In the genomic region with DNA sequence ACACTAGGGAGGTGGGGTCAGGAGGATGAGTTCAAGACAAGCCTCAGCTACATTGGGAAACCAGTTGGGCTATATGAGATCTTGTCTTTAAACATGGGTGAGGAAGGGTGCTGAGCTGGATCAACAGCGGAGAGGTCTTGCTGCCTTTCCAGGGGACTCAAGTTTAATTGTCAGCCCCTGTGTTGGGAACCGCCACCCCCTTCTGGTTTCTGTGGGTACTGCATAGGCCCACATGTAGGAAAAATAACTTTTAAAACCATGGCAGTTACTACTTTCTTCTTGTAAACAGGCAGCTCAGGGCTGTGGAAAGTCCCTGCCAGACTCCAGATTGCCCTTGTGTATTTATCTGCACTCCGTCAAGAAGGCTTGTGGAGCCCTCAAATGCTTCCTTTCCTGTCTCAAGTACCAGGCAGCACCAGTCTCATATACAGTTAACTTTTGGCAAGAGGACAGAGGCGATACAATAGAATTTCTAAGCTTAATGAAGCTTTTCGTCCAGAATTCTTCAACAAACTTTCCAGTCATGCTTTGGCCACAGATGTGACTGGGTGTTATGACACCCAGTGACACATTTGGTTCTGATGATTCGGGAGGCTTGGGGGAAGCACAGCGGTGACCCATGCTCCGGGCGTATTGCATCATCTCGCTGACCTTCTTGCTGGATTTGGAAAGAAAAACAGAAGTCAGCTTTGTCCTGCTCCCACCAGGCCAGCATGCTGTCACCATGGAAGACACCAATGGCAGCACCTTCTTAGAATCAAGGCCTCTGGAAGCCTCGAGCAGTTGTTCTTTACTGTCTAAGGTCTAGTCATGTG, we compare ENCODE assay signal across 9 mouse cellular contexts. TPM values are rescaled to one million over a fixed set of nuclear protein-coding genes. Genes with fewer than 3 reads are reported as not detected.
DNase-seq lines count a peak whose midpoint lies in the region; ATAC-seq and TF ChIP-seq lines count a peak whose summit lies in the region.
"Had no signal": no experiment of that assay in that cellular context is flagged by ENCODE, and none has a peak within 500 bp of the region (broad histone marks: within the 10 kb centered on the region; RNA-seq: fewer than 3 reads in every experiment).

No protein-coding gene starts in this region.

- no peak for ATAC-seq in hindbrain, embryonic 12.5 days (ENCODE audit: low FRiP score)
- no peak for ATAC-seq in embryonic facial prominence, embryonic 14.5 days (ENCODE audit: low read depth)
- ATAC-seq in inflammation-experienced regulatory T-cells, adult 6 months: peak; percentile 52
- ATAC-seq in stomach, postnatal 0 days (ENCODE audit: low FRiP score, low TSS enrichment): peak; percentile 62; the same call in 1 of the 2 replicates

- TF ChIP-seq CTCF in stomach, postnatal 0 days (IDR thresholded peaks at IDR 0.05; ENCODE audit: low read depth): peak; percentile 87

- no peak overlapping the region for H3K4me3 ChIP-seq in hindbrain, embryonic 10.5 days
- H3K4me3 ChIP-seq in hindbrain, embryonic 12.5 days: no peak overlapping the region
- no peak overlapping the region for H3K4me3 ChIP-seq in embryonic facial prominence, embryonic 14.5 days (ENCODE audit: low read depth, low read length)
- no peak overlapping the region for H3K4me3 ChIP-seq in stomach, postnatal 0 days (ENCODE audit: low read depth, low read length)
- H3K4me3 ChIP-seq: embryonic facial prominence, embryonic 15.5 days had no signal

- no peaks in the 10 kb centered on the region for H3K36me3 ChIP-seq in hindbrain, embryonic 10.5 days
- no peaks in the 10 kb centered on the region for H3K36me3 ChIP-seq in hindbrain, embryonic 12.5 days
- H3K36me3 ChIP-seq in embryonic facial prominence, embryonic 14.5 days (ENCODE audit: control insufficient read depth, insufficient read depth, low read length): no peaks in the 10 kb centered on the region
- H3K36me3 ChIP-seq in stomach, postnatal 0 days (ENCODE audit: control insufficient read depth, insufficient read depth, low read length): no peaks in the 10 kb centered on the region
- H3K36me3 ChIP-seq: embryonic facial prominence, embryonic 15.5 days had no signal

- H3K9me3 ChIP-seq in hindbrain, embryonic 10.5 days: no peaks in the 10 kb centered on the region
- no peaks in the 10 kb centered on the region for H3K9me3 ChIP-seq in hindbrain, embryonic 12.5 days (replicated peaks)
- no peaks in the 10 kb centered on the region for H3K9me3 ChIP-seq in embryonic facial prominence, embryonic 14.5 days (ENCODE audit: control insufficient read depth, low read length)
- H3K9me3 ChIP-seq in stomach, postnatal 0 days (ENCODE audit: control insufficient read depth, low read length): no peaks in the 10 kb centered on the region
- H3K9me3 ChIP-seq: embryonic facial prominence, embryonic 15.5 days had no signal

- DNase-seq in hindbrain, embryonic 10.5 days (ENCODE audit: low spot score): peak; percentile 53
- DNase-seq in adrenal gland, adult (ENCODE audit: inconsistent age in 2 of 2, low spot score in 1 of 2): peak; percentile 68 to 93
- peak; percentile 17 for DNase-seq in embryonic facial prominence, embryonic 14.5 days (ENCODE audit: low spot score)
- DNase-seq in left cerebral cortex, postnatal 36 days (ENCODE audit: low spot score in 2 of 2): peak; percentile 29 to 43
- DNase-seq in mesoderm, embryonic 11.5 days (ENCODE audit: low read depth, low spot score): peak; percentile 43
- DNase-seq in stomach, postnatal 0 days (ENCODE audit: low spot score): peak; percentile 73

- no peak for TF ChIP-seq EP300 in stomach, postnatal 0 days (optimal IDR thresholded peaks at IDR 0.05)

- H3K27me3 ChIP-seq in hindbrain, embryonic 10.5 days (ENCODE audit: insufficient read depth, poor library complexity, severe bottlenecking): 0 out of 2 replicates have a peak, but pooled peaks cover 3% of the 10 kb centered on the region
- 0 out of 2 replicates have a peak, but pooled peaks cover 3% of the 10 kb centered on the region for H3K27me3 ChIP-seq in hindbrain, embryonic 12.5 days
- H3K27me3 ChIP-seq in embryonic facial prominence, embryonic 14.5 days (replicated peaks; ENCODE audit: control insufficient read depth, insufficient read depth, low read length): no peaks in the 10 kb centered on the region
- no peaks in the 10 kb centered on the region for H3K27me3 ChIP-seq in stomach, postnatal 0 days (ENCODE audit: control insufficient read depth, insufficient read depth, low read length)
- H3K27me3 ChIP-seq: embryonic facial prominence, embryonic 15.5 days had no signal

- intact Hi-C loops in left cerebral cortex, postnatal 36 days (cut with DNase I): loop anchor here (2.0 kb wide), 1 partner anchor 63 kb away; no protein-coding TSS in a partner anchor

- H3K4me1 ChIP-seq in hindbrain, embryonic 10.5 days (replicated peaks): no peaks in the 10 kb centered on the region
- no peaks in the 10 kb centered on the region for H3K4me1 ChIP-seq in hindbrain, embryonic 12.5 days
- H3K4me1 ChIP-seq in embryonic facial prominence, embryonic 14.5 days (ENCODE audit: control insufficient read depth, insufficient read depth, low read length): no peaks in the 10 kb centered on the region
- 0 out of 2 replicates have a peak, but pooled peaks cover 4% of the 10 kb centered on the region for H3K4me1 ChIP-seq in stomach, postnatal 0 days (replicated peaks; ENCODE audit: control insufficient read depth, insufficient read depth)
- H3K4me1 ChIP-seq: embryonic facial prominence, embryonic 15.5 days had no signal

- WGBS in hindbrain, embryonic 10.5 days: 69% methylated on average over 11 of the region's 11 CpGs
- 68% methylated on average over 11 of the region's 11 CpGs for WGBS in hindbrain, embryonic 12.5 days
- WGBS in embryonic facial prominence, embryonic 14.5 days: 61% methylated on average over 11 of the region's 11 CpGs
- 51% methylated on average over 11 of the region's 11 CpGs for WGBS in stomach, postnatal 0 days

- no peak overlapping the region for H3K9ac ChIP-seq in hindbrain, embryonic 12.5 days
- no peak overlapping the region for H3K9ac ChIP-seq in embryonic facial prominence, embryonic 14.5 days (ENCODE audit: low read depth, low read length)
- no peak overlapping the region for H3K9ac ChIP-seq in stomach, postnatal 0 days (ENCODE audit: low read length)
- H3K9ac ChIP-seq: embryonic facial prominence, embryonic 15.5 days had no signal

- H3K27ac ChIP-seq in hindbrain, embryonic 10.5 days: no peak overlapping the region
- no peak overlapping the region for H3K27ac ChIP-seq in hindbrain, embryonic 12.5 days
- H3K27ac ChIP-seq in embryonic facial prominence, embryonic 14.5 days (replicated peaks; ENCODE audit: low read depth, low read length): no peak overlapping the region
- peak overlapping the region; percentile 41; the same call in 1 of the 2 replicates for H3K27ac ChIP-seq in stomach, postnatal 0 days (replicated peaks)
- H3K27ac ChIP-seq: embryonic facial prominence, embryonic 15.5 days had no signal

- H3K4me2 ChIP-seq in hindbrain, embryonic 12.5 days (replicated peaks): no peak overlapping the region
- no peak overlapping the region for H3K4me2 ChIP-seq in embryonic facial prominence, embryonic 14.5 days (ENCODE audit: low read depth, low read length)
- H3K4me2 ChIP-seq in stomach, postnatal 0 days (replicated peaks; ENCODE audit: low read depth): no peak overlapping the region
- H3K4me2 ChIP-seq: embryonic facial prominence, embryonic 15.5 days had no signal

RNA-seq across cellular contexts. Expression of a gene that starts 1.0 kb away (rescaled TPM):
- polyA plus RNA-seq in hindbrain, embryonic 10.5 days (2016; fragmentation: Nextera tagmentation; extraction: Ambion mirVana): not detected in 2 replicates
- polyA plus RNA-seq in hindbrain, embryonic 12.5 days (2016; fragmentation: Nextera tagmentation; extraction: Ambion mirVana): not detected in 2 replicates
- polyA plus RNA-seq in embryonic facial prominence, embryonic 14.5 days (2014; fragmentation: Nextera tagmentation; extraction: Ambion mirVana): not detected in 2 replicates
- polyA plus RNA-seq in inflammation-experienced regulatory T-cells, adult 6 months (2017; shearing (Covaris generic)): not detected
- not detected for total RNA-seq in left cerebral cortex, postnatal 36 days (2021)
- 0.21 and 0.40 TPM in 2 replicates for polyA plus RNA-seq in stomach, postnatal 0 days (2015; fragmentation: Nextera tagmentation; extraction: Ambion mirVana)
- polyA plus RNA-seq: embryonic facial prominence, embryonic 15.5 days had no signal

RNA-seq across cellular contexts. Expression of a gene that starts 7.1 kb away (rescaled TPM):
- 18.6 and 21.0 TPM in 2 replicates for polyA plus RNA-seq in hindbrain, embryonic 10.5 days (2016; fragmentation: Nextera tagmentation; extraction: Ambion mirVana)
- 18.6 and 18.9 TPM in 2 replicates for polyA plus RNA-seq in hindbrain, embryonic 12.5 days (2016; fragmentation: Nextera tagmentation; extraction: Ambion mirVana)
- polyA plus RNA-seq in embryonic facial prominence, embryonic 14.5 days (2014; fragmentation: Nextera tagmentation; extraction: Ambion mirVana): 9.8 and 9.9 TPM in 2 replicates
- polyA plus RNA-seq in inflammation-experienced regulatory T-cells, adult 6 months (2017; shearing (Covaris generic)): 1 to 10 TPM; 3.9 to 6.2 (median 5.1) TPM
- 10 to 100 TPM; 17.0 to 19.8 TPM for total RNA-seq in left cerebral cortex, postnatal 36 days (2021)
- polyA plus RNA-seq in stomach, postnatal 0 days (2015; fragmentation: Nextera tagmentation; extraction: Ambion mirVana): 4.1 and 4.2 TPM in 2 replicates

RNA-seq across cellular contexts. Expression of a gene that starts 20.5 kb away (rescaled TPM):
- polyA plus RNA-seq in hindbrain, embryonic 10.5 days (2016; fragmentation: Nextera tagmentation; extraction: Ambion mirVana): 0.37 and 0.49 TPM in 2 replicates
- 0.27 and 0.89 TPM in 2 replicates for polyA plus RNA-seq in hindbrain, embryonic 12.5 days (2016; fragmentation: Nextera tagmentation; extraction: Ambion mirVana)
- polyA plus RNA-seq in embryonic facial prominence, embryonic 14.5 days (2014; fragmentation: Nextera tagmentation; extraction: Ambion mirVana): 0.33 and 0.39 TPM in 2 replicates
- not detected for polyA plus RNA-seq in inflammation-experienced regulatory T-cells, adult 6 months (2017; shearing (Covaris generic))
- total RNA-seq in left cerebral cortex, postnatal 36 days (2021): 10 to 100 TPM; 19.5 to 24.1 TPM
- polyA plus RNA-seq in stomach, postnatal 0 days (2015; fragmentation: Nextera tagmentation; extraction: Ambion mirVana): 2.1 and 5.1 TPM in 2 replicates

RNA-seq across cellular contexts. Expression of a gene that starts 57.1 kb away (rescaled TPM):
- polyA plus RNA-seq in hindbrain, embryonic 10.5 days (2016; fragmentation: Nextera tagmentation; extraction: Ambion mirVana): 45.7 and 53.7 TPM in 2 replicates
- 73.0 and 76.5 TPM in 2 replicates for polyA plus RNA-seq in hindbrain, embryonic 12.5 days (2016; fragmentation: Nextera tagmentation; extraction: Ambion mirVana)
- 74.2 and 76.1 TPM in 2 replicates for polyA plus RNA-seq in embryonic facial prominence, embryonic 14.5 days (2014; fragmentation: Nextera tagmentation; extraction: Ambion mirVana)
- 1 to 10 TPM; 8.6 to 8.8 (median 8.7) TPM for polyA plus RNA-seq in inflammation-experienced regulatory T-cells, adult 6 months (2017; shearing (Covaris generic))
- total RNA-seq in left cerebral cortex, postnatal 36 days (2021): 10 to 100 TPM; 27.9 to 43.2 TPM
- polyA plus RNA-seq in stomach, postnatal 0 days (2015; fragmentation: Nextera tagmentation; extraction: Ambion mirVana): 28.2 and 29.7 TPM in 2 replicates

RNA-seq across cellular contexts. Expression of a gene that starts 57.4 kb away (rescaled TPM):
- polyA plus RNA-seq in hindbrain, embryonic 10.5 days (2016; fragmentation: Nextera tagmentation; extraction: Ambion mirVana): 278 and 290 TPM in 2 replicates
- polyA plus RNA-seq in hindbrain, embryonic 12.5 days (2016; fragmentation: Nextera tagmentation; extraction: Ambion mirVana): 301 and 319 TPM in 2 replicates
- 455 and 472 TPM in 2 replicates for polyA plus RNA-seq in embryonic facial prominence, embryonic 14.5 days (2014; fragmentation: Nextera tagmentation; extraction: Ambion mirVana)
- polyA plus RNA-seq in inflammation-experienced regulatory T-cells, adult 6 months (2017; shearing (Covaris generic)): 100 to 1,000 TPM; 297 to 353 (median 327) TPM
- 100 to 1,000 TPM; 151 to 164 TPM for total RNA-seq in left cerebral cortex, postnatal 36 days (2021)
- polyA plus RNA-seq in stomach, postnatal 0 days (2015; fragmentation: Nextera tagmentation; extraction: Ambion mirVana): 508 and 513 TPM in 2 replicates

Comparison
In these comparisons a context has a peak if more than half of its experiments do, and no peak if none do; other contexts are left out.
1. DNase-seq: peak in every context shown above with its lines; median percentile 80 in adrenal gland, adult; 73 in stomach, postnatal 0 days; 53 in hindbrain, embryonic 10.5 days; 43 in mesoderm, embryonic 11.5 days; 36 in left cerebral cortex, postnatal 36 days; 17 in embryonic facial prominence, embryonic 14.5 days.
2. ATAC-seq: peak in inflammation-experienced regulatory T-cells, adult 6 months (single experiment) and stomach, postnatal 0 days (single experiment); none in hindbrain, embryonic 12.5 days (single experiment) and embryonic facial prominence, embryonic 14.5 days (single experiment).